Mouse (Mus musculus): ENCODE measurements at regions not wholly inside any gene's neighbourhood (a gene's known extent, or its start where the extent isn't known, plus 50 kb on each side); places are given as distances from the start of the nearest gene placed in this dataset.

- H3K27ac ChIP-seq (ENCODE audit: insufficient read depth, low read length): peak overlapping the region; percentile 96
- H3K4me1 ChIP-seq (ENCODE audit: control insufficient read depth, insufficient read depth, low read length): no peaks in the 10 kb centered on the region
- TF ChIP-seq CTCF (IDR thresholded peaks at IDR 0.05; ENCODE audit: borderline replicate concordance, insufficient read depth, low read length) (no peak), POLR2A (IDR thresholded peaks at IDR 0.05; ENCODE audit: low read depth, low read length) (no peak)
- H3K4me3 ChIP-seq (ENCODE audit: insufficient read depth, low read length): no peak overlapping the region
These were observed 122.2 kb downstream of the Ppp1r3a start for GRCm38 (mm10) chr6:14632837-14633236.

GRCm38 (mm10) chr6:14631719-14632445, 123.2 kb downstream of the Ppp1r3a start:
- no peak overlapping the region for H3K4me3 ChIP-seq (ENCODE audit: insufficient read depth, low read length)
- H3K4me1 ChIP-seq (ENCODE audit: control insufficient read depth, insufficient read depth, low read length): no peaks in the 10 kb centered on the region
- TF ChIP-seq POLR2A (IDR thresholded peaks at IDR 0.05; ENCODE audit: low read depth, low read length) (no peak), CTCF (IDR thresholded peaks at IDR 0.05; ENCODE audit: borderline replicate concordance, insufficient read depth, low read length) (no peak)
- peak overlapping the region; percentile 98 for H3K27ac ChIP-seq (ENCODE audit: insufficient read depth, low read length)

GRCm38 (mm10) chr6:14616629-14617028, 138.4 kb downstream of the Ppp1r3a start:
- Histone ChIP-seq H3K4me1 (ENCODE audit: control insufficient read depth, insufficient read depth, low read length) (no peaks in the 10 kb centered on the region), H3K4me3 (ENCODE audit: insufficient read depth, low read length) (no peak overlapping the region), H3K27ac (ENCODE audit: insufficient read depth, low read length) (no peak overlapping the region)
- no peak for TF ChIP-seq CTCF (IDR thresholded peaks at IDR 0.05; ENCODE audit: borderline replicate concordance, insufficient read depth, low read length)
- TF ChIP-seq POLR2A (IDR thresholded peaks at IDR 0.05; ENCODE audit: low read depth, low read length): no peak

GRCm38 (mm10) chr6:14608076-14608475, 147.0 kb downstream of the Ppp1r3a start:
- H3K27ac ChIP-seq (ENCODE audit: insufficient read depth, low read length): no peak overlapping the region

GRCm38 (mm10) chr6:14600543-14601249, 154.4 kb downstream of the Ppp1r3a start:
- no peak overlapping the region for H3K4me3 ChIP-seq (ENCODE audit: insufficient read depth, low read length)
- H3K27ac ChIP-seq (ENCODE audit: insufficient read depth, low read length): no peak overlapping the region

More at GRCm38 (mm10) chr6:14608076-14608475, 147.0 kb downstream of the Ppp1r3a start:
- Histone ChIP-seq H3K4me3 (ENCODE audit: insufficient read depth, low read length) (no peak overlapping the region), H3K4me1 (ENCODE audit: control insufficient read depth, insufficient read depth, low read length) (no peaks in the 10 kb centered on the region)
- no peak for TF ChIP-seq POLR2A (IDR thresholded peaks at IDR 0.05; ENCODE audit: low read depth, low read length)
- TF ChIP-seq CTCF (IDR thresholded peaks at IDR 0.05; ENCODE audit: borderline replicate concordance, insufficient read depth, low read length): no peak

GRCm38 (mm10) chr6:14596880-14597466, 158.1 kb downstream of the Ppp1r3a start:
- no peak overlapping the region for H3K4me3 ChIP-seq (ENCODE audit: insufficient read depth, low read length)
- TF ChIP-seq CTCF (IDR thresholded peaks at IDR 0.05; ENCODE audit: borderline replicate concordance, insufficient read depth, low read length) (no peak), POLR2A (IDR thresholded peaks at IDR 0.05; ENCODE audit: low read depth, low read length) (no peak)
- no peak overlapping the region for H3K27ac ChIP-seq (ENCODE audit: insufficient read depth, low read length)
- no peaks in the 10 kb centered on the region for H3K4me1 ChIP-seq (ENCODE audit: control insufficient read depth, insufficient read depth, low read length)

More at GRCm38 (mm10) chr6:14600543-14601249, 154.4 kb downstream of the Ppp1r3a start:
- TF ChIP-seq CTCF (IDR thresholded peaks at IDR 0.05; ENCODE audit: borderline replicate concordance, insufficient read depth, low read length) (no peak), POLR2A (IDR thresholded peaks at IDR 0.05; ENCODE audit: low read depth, low read length) (no peak)
- H3K4me1 ChIP-seq (ENCODE audit: control insufficient read depth, insufficient read depth, low read length): no peaks in the 10 kb centered on the region

- TF ChIP-seq POLR2A (IDR thresholded peaks at IDR 0.05; ENCODE audit: low read depth, low read length) (no peak), CTCF (IDR thresholded peaks at IDR 0.05; ENCODE audit: borderline replicate concordance, insufficient read depth, low read length) (no peak)
These were observed 169.2 kb downstream of the Ppp1r3a start for GRCm38 (mm10) chr6:14585827-14586226.

GRCm38 (mm10) chr6:14583829-14584228, 171.2 kb downstream of the Ppp1r3a start:
- no peak overlapping the region for H3K4me3 ChIP-seq (ENCODE audit: insufficient read depth, low read length)
- no peaks in the 10 kb centered on the region for H3K4me1 ChIP-seq (ENCODE audit: control insufficient read depth, insufficient read depth, low read length)
- H3K27ac ChIP-seq (ENCODE audit: insufficient read depth, low read length): no peak overlapping the region
- no peak for TF ChIP-seq CTCF (IDR thresholded peaks at IDR 0.05; ENCODE audit: borderline replicate concordance, insufficient read depth, low read length)

More at GRCm38 (mm10) chr6:14585827-14586226, 169.2 kb downstream of the Ppp1r3a start:
- Histone ChIP-seq H3K27ac (ENCODE audit: insufficient read depth, low read length) (no peak overlapping the region), H3K4me3 (ENCODE audit: insufficient read depth, low read length) (no peak overlapping the region), H3K4me1 (ENCODE audit: control insufficient read depth, insufficient read depth, low read length) (no peaks in the 10 kb centered on the region)

- Histone ChIP-seq H3K4me3 (ENCODE audit: insufficient read depth, low read length) (no peak overlapping the region), H3K27ac (ENCODE audit: insufficient read depth, low read length) (no peak overlapping the region), H3K4me1 (ENCODE audit: control insufficient read depth, insufficient read depth, low read length) (no peaks in the 10 kb centered on the region)
- TF ChIP-seq POLR2A (IDR thresholded peaks at IDR 0.05; ENCODE audit: low read depth, low read length): no peak
- TF ChIP-seq CTCF (IDR thresholded peaks at IDR 0.05; ENCODE audit: borderline replicate concordance, insufficient read depth, low read length): no peak
These were observed 180.5 kb downstream of the Ppp1r3a start for GRCm38 (mm10) chr6:14574607-14575006.

- no peak overlapping the region for H3K27ac ChIP-seq (ENCODE audit: insufficient read depth, low read length)
- no peaks in the 10 kb centered on the region for H3K4me1 ChIP-seq (ENCODE audit: control insufficient read depth, insufficient read depth, low read length)
- TF ChIP-seq POLR2A (IDR thresholded peaks at IDR 0.05; ENCODE audit: low read depth, low read length) (no peak), CTCF (IDR thresholded peaks at IDR 0.05; ENCODE audit: borderline replicate concordance, insufficient read depth, low read length) (no peak)
- H3K4me3 ChIP-seq (ENCODE audit: insufficient read depth, low read length): no peak overlapping the region
These were observed 182.1 kb downstream of the Ppp1r3a start for GRCm38 (mm10) chr6:14573001-14573400.

Data from embryonic fibroblast, embryonic 13.5 days (primary cell).